Mouse (Mus musculus) midbrain, embryonic 11.5 days (tissue): ENCODE measurements around the gene AI467606. TPM values are rescaled to one million over a fixed set of nuclear protein-coding genes. Genes with fewer than 3 reads are reported as not detected.

Experiments
- ATAC-seq: fragments of 200-750 bp; cut with Nextera tagmentation; 2 replicates; pipeline ENCODE4 v1.8.0; 2017; ENCODE audit warnings: moderate TSS enrichment, moderate library complexity; ENCODE audit not compliant: low FRiP score
- DNase-seq: peaks from one replicate; pipeline ENCODE4 v3.0.0; 2015; ENCODE audit warnings: low spot score; ENCODE audit errors: missing footprints
- H3K27ac ChIP-seq: fragments of 300-500 bp; sonication (generic); 2 replicates; pipeline ENCODE4 v1.5.1; 2014; ENCODE audit warnings: low read depth, low read length
- H3K27me3 ChIP-seq: fragments of 300-500 bp; sonication (generic); 2 replicates; pipeline ENCODE4 v1.6.1; 2014; ENCODE audit warnings: mild to moderate bottlenecking, low read length, moderate library complexity, mixed read lengths; ENCODE audit not compliant: control insufficient read depth, insufficient read depth
- H3K36me3 ChIP-seq: fragments of 300-500 bp; sonication (generic); 2 replicates; pipeline ENCODE4 v1.6.1; 2014; ENCODE audit warnings: mild to moderate bottlenecking, low read length, moderate library complexity, mixed read lengths; ENCODE audit not compliant: control insufficient read depth, insufficient read depth
- H3K4me1 ChIP-seq: fragments of 300-500 bp; sonication (generic); 2 replicates; pipeline ENCODE4 v1.6.1; 2014; ENCODE audit warnings: low read length; ENCODE audit not compliant: control insufficient read depth, insufficient read depth
- H3K4me2 ChIP-seq: fragments of 300-500 bp; sonication (generic); 2 replicates; pipeline ENCODE4 v1.6.1; 2014; ENCODE audit warnings: mild to moderate bottlenecking, moderate library complexity
- H3K4me3 ChIP-seq: fragments of 300-500 bp; sonication (generic); 2 replicates; pipeline ENCODE4 v1.5.1; 2014; ENCODE audit warnings: low read depth, low read length
- H3K9ac ChIP-seq: fragments of 300-500 bp; sonication (generic); 2 replicates; pipeline ENCODE4 v1.6.1; 2014; ENCODE audit warnings: low read length
- H3K9me3 ChIP-seq: fragments of 300-500 bp; sonication (generic); 2 replicates; pipeline ENCODE4 v1.6.1; 2016; ENCODE audit warnings: low read length; ENCODE audit not compliant: control insufficient read depth
- WGBS: fragments of 180-500 bp; shearing (Covaris S2); extraction: QIAGEN DNeasy Blood & Tissue Kit; methylation state at CpG from one replicate; pipeline ENCODE4 v1.1.7; 2014; 5-methylcytosine and 5-hydroxymethylcytosine counted together
- polyA plus RNA-seq: library from polyadenylated mRNA; unstranded; fragments of >200 nt; fragmentation: Nextera tagmentation; extraction: Ambion mirVana; gene quantifications from 2 replicates; pipeline ENCODE4 v1.2.1, GENCODE M21; 2014

AI467606 gene
- polyA plus RNA-seq, 1 experiment from 2014 or later = 1.3 TPM

- ATAC-seq (no peak), DNase-seq (peak; percentile 21)
- H3K9me3 ChIP-seq = no peaks in the 10 kb centered on the region
- H3K27ac ChIP-seq = no peak overlapping the region
- H3K36me3 ChIP-seq = no peaks in the 10 kb centered on the region
- no peak overlapping the region for H3K4me3 ChIP-seq
- H3K4me2 ChIP-seq = no peak overlapping the region
- no peaks in the 10 kb centered on the region for H3K4me1 ChIP-seq
- no peak overlapping the region for H3K9ac ChIP-seq
- WGBS = 78% methylated on average over 6 of the region's 6 CpGs
- no peaks in the 10 kb centered on the region for H3K27me3 ChIP-seq
These were observed 11.0 kb downstream of the AI467606 start for GRCm38 (mm10) chr7:127102148-127102547.

GRCm38 (mm10) chr7:127103960-127104359, 12.8 kb downstream of the AI467606 start:
- Histone ChIP-seq H3K36me3 (no peaks in the 10 kb centered on the region), H3K4me2 (no peak overlapping the region), H3K27me3 (no peaks in the 10 kb centered on the region), H3K4me1 (no peaks in the 10 kb centered on the region), H3K9ac (no peak overlapping the region), H3K27ac (no peak overlapping the region), H3K4me3 (no peak overlapping the region), H3K9me3 (no peaks in the 10 kb centered on the region)
- DNase-seq (peak; percentile 81), ATAC-seq (no peak)
- 72% methylated on average over 6 of the region's 6 CpGs for WGBS

- no peaks in the 10 kb centered on the region for H3K4me1 ChIP-seq
- peak overlapping the region; percentile 54 for H3K4me2 ChIP-seq
- ATAC-seq (peak; percentile 90), DNase-seq (peak; percentile 99)
- 14% methylated on average over 17 of the region's 17 CpGs for WGBS
- peak overlapping the region; percentile 67 for H3K9ac ChIP-seq
- H3K4me3 ChIP-seq = peak overlapping the region; percentile 26
- H3K9me3 ChIP-seq = no peaks in the 10 kb centered on the region
- no peaks in the 10 kb centered on the region for H3K27me3 ChIP-seq
- H3K27ac ChIP-seq = peak overlapping the region; percentile 1; the same call in 1 of the 2 replicates
- no peaks in the 10 kb centered on the region for H3K36me3 ChIP-seq
These were observed 13.6 kb downstream of the AI467606 start for GRCm38 (mm10) chr7:127104560-127105332.

GRCm38 (mm10) chr7:127105551-127105950, 14.4 kb downstream of the AI467606 start:
- Histone ChIP-seq H3K4me1 (no peaks in the 10 kb centered on the region), H3K36me3 (no peaks in the 10 kb centered on the region), H3K4me3 (no peak overlapping the region), H3K4me2 (no peak overlapping the region), H3K9ac (0 out of 2 replicates have a peak overlapping the region, but pooled peaks have one; percentile 33), H3K27me3 (no peaks in the 10 kb centered on the region), H3K27ac (no peak overlapping the region), H3K9me3 (no peaks in the 10 kb centered on the region)
- DNase-seq = peak; percentile 77
- ATAC-seq = no peak
- WGBS = 75% methylated on average over 7 of the region's 7 CpGs

GRCm38 (mm10) chr7:127110239-127111007, 19.3 kb downstream of the AI467606 start:
- no peaks in the 10 kb centered on the region for H3K4me1 ChIP-seq
- 52% methylated on average over 18 of the region's 18 CpGs for WGBS
- DNase-seq (peak; percentile 98), ATAC-seq (peak; percentile 65; the same call in 1 of the 2 replicates)
- H3K36me3 ChIP-seq = no peaks in the 10 kb centered on the region
- H3K27me3 ChIP-seq = no peaks in the 10 kb centered on the region
- no peak overlapping the region for H3K27ac ChIP-seq
- H3K4me2 ChIP-seq = no peak overlapping the region
- no peak overlapping the region for H3K4me3 ChIP-seq
- no peak overlapping the region for H3K9ac ChIP-seq
- H3K9me3 ChIP-seq = no peaks in the 10 kb centered on the region

GRCm38 (mm10) chr7:127111461-127111860, 20.3 kb downstream of the AI467606 start:
- H3K4me2 ChIP-seq = no peak overlapping the region
- H3K27ac ChIP-seq = no peak overlapping the region
- WGBS = 44% methylated on average over 6 of the region's 6 CpGs
- H3K9me3 ChIP-seq = no peaks in the 10 kb centered on the region
- H3K27me3 ChIP-seq = no peaks in the 10 kb centered on the region
- no peaks in the 10 kb centered on the region for H3K36me3 ChIP-seq
- no peak overlapping the region for H3K9ac ChIP-seq
- H3K4me1 ChIP-seq = no peaks in the 10 kb centered on the region
- DNase-seq (no peak), ATAC-seq (0 out of 2 replicates have a peak, but pooled peaks have one; percentile 36)
- no peak overlapping the region for H3K4me3 ChIP-seq

- no peaks in the 10 kb centered on the region for H3K4me1 ChIP-seq
These were observed 21.2 kb downstream of the AI467606 start for GRCm38 (mm10) chr7:127112251-127112841.

GRCm38 (mm10) chr7:127112921-127113597, 21.9 kb downstream of the AI467606 start:
- H3K27ac ChIP-seq = no peak overlapping the region
- no peak overlapping the region for H3K4me3 ChIP-seq
- DNase-seq (no peak), ATAC-seq (no peak)
- no peak overlapping the region for H3K4me2 ChIP-seq
- H3K9me3 ChIP-seq = no peaks in the 10 kb centered on the region
- no peak overlapping the region for H3K9ac ChIP-seq
- WGBS = 48% methylated on average over 9 of the region's 9 CpGs
- no peaks in the 10 kb centered on the region for H3K27me3 ChIP-seq
- H3K36me3 ChIP-seq = no peaks in the 10 kb centered on the region
- H3K4me1 ChIP-seq = no peaks in the 10 kb centered on the region

More at GRCm38 (mm10) chr7:127112251-127112841, 21.2 kb downstream of the AI467606 start:
- no peaks in the 10 kb centered on the region for H3K27me3 ChIP-seq
- H3K4me2 ChIP-seq = no peak overlapping the region
- 86% methylated on average over 12 of the region's 12 CpGs for WGBS
- H3K36me3 ChIP-seq = no peaks in the 10 kb centered on the region
- H3K4me3 ChIP-seq = no peak overlapping the region
- H3K9me3 ChIP-seq = no peaks in the 10 kb centered on the region
- no peak for ATAC-seq
- no peak for DNase-seq
- H3K27ac ChIP-seq = no peak overlapping the region
- no peak overlapping the region for H3K9ac ChIP-seq
